Mouse (Mus musculus) heart, adult 18-20 months (tissue): Measurements from ENCODE around the gene Gm10409. TPM values are rescaled to one million over a fixed set of nuclear protein-coding genes. Genes with fewer than 3 reads are reported as not detected.
"Not testable (repeated sequence)": the region's sequence is repeated elsewhere in the genome, so short reads cannot be mapped to it uniquely, and the experiment has no call there.

Experiments
- DNase-seq, 2 experiments: peaks; one replicate each; pipeline ENCODE4 v3.0.0; 2021 to 2022; ENCODE audit warnings: mixed read lengths in 1 of 2
- long read RNA-seq, 2 experiments: library from polyadenylated mRNA; stranded (forward); transcript quantifications; one replicate each; pipeline ENCODE4 v2.0.0; 2021
- total RNA-seq, 2 experiments: library from RNA; stranded (reverse); gene quantifications; 2 replicates each; pipeline ENCODE4 v1.2.3; 2021

The Gm10409 gene
- total RNA-seq = under 1 TPM; 0.12 to 0.21 TPM
- long read RNA-seq, experiment 1 = 0 reads
- long read RNA-seq, experiment 2 = 0 reads

DNA sequence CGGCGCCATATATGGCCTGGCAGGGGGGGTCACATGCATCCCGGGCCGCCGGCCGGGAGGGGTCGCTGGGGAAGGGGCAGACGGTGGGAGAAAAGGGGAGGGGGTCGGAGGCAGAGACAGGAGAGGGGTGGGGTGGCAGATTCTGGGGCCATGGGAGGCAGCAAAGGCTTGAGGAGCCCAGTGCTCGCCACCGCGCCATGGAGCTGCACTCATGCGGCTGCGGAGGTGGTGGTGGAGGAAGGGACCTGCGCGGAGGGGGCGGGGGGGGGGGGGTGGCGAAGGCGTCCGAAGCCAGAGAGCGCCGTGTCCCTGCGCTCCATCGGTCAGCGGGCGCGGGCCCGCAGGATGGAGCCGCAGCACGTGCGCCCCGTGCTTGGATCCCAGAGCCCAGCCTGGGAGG, at the start of gene Gm10409:
Gene Gm10409, plus strand, starts transcription at position 301 of the 400 bp plus-strand sequence.
- not testable (repeated sequence) for DNase-seq

DNA sequence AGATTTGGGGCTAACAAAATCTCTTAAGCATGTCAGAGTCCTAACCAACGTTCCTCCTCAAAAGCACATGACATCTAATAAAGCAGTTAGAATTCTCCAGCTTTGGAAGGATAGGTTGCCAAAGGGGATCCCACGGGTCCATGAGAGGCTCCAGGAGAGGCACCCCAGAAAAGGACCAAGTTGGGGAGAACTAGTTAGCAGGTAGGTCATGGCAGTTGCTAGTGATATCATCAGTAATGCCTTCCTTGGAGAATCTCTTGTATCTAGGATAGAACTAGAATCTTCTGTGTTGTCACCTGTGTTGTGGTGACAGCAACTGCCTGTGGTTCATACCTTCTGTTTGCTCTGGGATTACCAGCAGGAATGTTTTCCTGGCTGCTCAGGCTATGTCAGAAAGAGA, 17.6 kb upstream of the Gm10409 start, which contains the start of gene Gm10413:
Gene Gm10413, plus strand, starts transcription at position 301 of the 400 bp plus-strand sequence.
- DNase-seq = not testable (repeated sequence)

DNA sequence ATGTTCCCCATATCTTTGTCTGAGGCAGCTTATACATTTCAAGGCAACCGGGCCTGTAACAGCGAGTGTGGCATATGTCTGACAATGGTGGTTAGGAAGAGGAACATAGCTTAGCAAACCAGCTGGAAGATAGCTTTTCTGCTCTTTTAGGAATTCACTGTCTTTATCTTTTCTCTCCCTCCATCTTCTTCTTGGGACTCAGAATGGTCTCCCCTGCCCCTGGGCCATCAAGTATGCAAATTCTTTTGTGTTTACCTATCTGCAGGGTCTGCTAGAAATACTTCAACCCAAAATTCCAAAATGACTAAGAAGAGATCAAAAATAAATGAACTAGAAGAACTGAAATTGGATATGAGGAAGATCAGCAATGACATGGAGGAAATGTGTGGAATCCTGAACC, 15.4 kb downstream of the Gm10409 start, which contains the start of gene Gm3005:
Gene Gm3005, plus strand, starts transcription at position 301 of the 400 bp plus-strand sequence.
- DNase-seq = not testable (repeated sequence)

DNA sequence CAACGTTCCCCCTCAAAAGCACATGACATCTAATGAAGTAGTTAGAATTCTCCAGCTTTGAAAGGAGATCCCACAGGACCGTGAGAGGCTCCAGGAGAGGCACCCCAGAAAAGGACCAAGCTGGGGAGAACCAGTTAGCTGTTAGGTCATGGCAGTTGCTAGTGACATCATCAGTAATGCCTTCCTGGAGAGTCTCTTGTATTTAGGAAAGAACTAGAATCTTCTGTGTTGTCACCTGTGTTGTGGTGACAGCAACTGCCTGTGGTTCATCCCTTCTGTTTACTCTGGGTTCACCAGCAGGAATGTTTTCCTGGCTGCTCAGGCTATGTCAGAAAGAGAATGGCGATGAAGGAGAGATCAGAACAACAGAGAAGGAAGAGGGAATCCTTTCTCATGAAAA, 36.7 kb downstream of the Gm10409 start, which contains the start of gene Gm10408:
Gene Gm10408, plus strand, starts transcription at position 301 of the 400 bp plus-strand sequence.
- DNase-seq = not testable (repeated sequence)

Other genes starting within 250 kb of the Gm10409 start
- gene Gm5795, start 224.4 kb upstream of the Gm10409 start, total RNA-seq = not detected
- gene D830030K20Rik, start 204.1 kb upstream of the Gm10409 start, total RNA-seq = under 1 TPM; 0.36 to 0.50 TPM
- not detected for gene Gm2956, start 80.0 kb upstream of the Gm10409 start, total RNA-seq
- gene Gm10413, start 17.5 kb upstream of the Gm10409 start, total RNA-seq = not detected
- gene Gm3005, start 15.5 kb downstream of the Gm10409 start, total RNA-seq = not detected
- gene Gm10408, start 36.8 kb downstream of the Gm10409 start, total RNA-seq = not detected
- gene Gm3012, start 221.9 kb downstream of the Gm10409 start, total RNA-seq = not detected
- gene Gm3020, start 239.4 kb downstream of the Gm10409 start, total RNA-seq = under 1 TPM; 0.12 to 0.21 TPM